Mouse (Mus musculus) Patski (cell line): ENCODE measurements at regions not wholly inside any gene's neighbourhood (a gene's known extent, or its start where the extent isn't known, plus 50 kb on each side); places are given as distances from the start of the nearest gene placed in this dataset.

Source experiments
- ATAC-seq: fragments of 100-300 bp; one replicate; pipeline ENCODE4 v1.8.0; 2021
- CTCF ChIA-PET: fragments of 350-600 bp; sonication (Branson Sonifier 250); formaldehyde crosslinking; loops from one replicate; lab custom pipeline; 2022; ENCODE audit warnings: inconsistent platforms; lab: Charles Lee
- POLR2A ChIA-PET: fragments of 350-600 bp; sonication (Branson Sonifier 250); formaldehyde crosslinking; loops from one replicate; lab custom pipeline; 2022; ENCODE audit warnings: antibody characterized with exemption, inconsistent platforms; lab: Charles Lee
- DNase-seq: peaks from one replicate; pipeline ENCODE4 v3.0.0-alpha.2; 2011; ENCODE audit warnings: low read depth, low spot score
- H3K27me3 ChIP-seq: fragments of 371-371 bp; one replicate; pipeline ENCODE4 v1.5.1; 2021
- CTCF ChIP-seq: fragments of 100-300 bp; IDR thresholded peaks from one replicate; pipeline ENCODE4 v1.5.1; 2021
- in situ Hi-C: fragments of 300-500 bp; cut with MboI; formaldehyde crosslinking; loops from 3 replicates; pipeline ENCODE4 v1.11.1; 2018; ENCODE audit warnings: low pct_unique_long_range_greater_than_20kb, mixed read lengths

GRCm38 (mm10) chr1:45985892-45986291, 59.6 kb upstream of the Slc40a1 start:
- TF ChIP-seq CTCF: no peak
- POLR2A ChIA-PET: no interaction called here
- no peak for ATAC-seq

GRCm38 (mm10) chr1:45986676-45987075, 60.4 kb upstream of the Slc40a1 start:
- DNase-seq (no peak), ATAC-seq (no peak)
- POLR2A ChIA-PET: no interaction called here
- in situ Hi-C loops: no loop called here
- TF ChIP-seq CTCF: no peak
- CTCF ChIA-PET: interaction anchor here (0.9 to 2.0 kb wide), 3 partner anchors 17 to 38 kb away, joined by 3 to 8 read pairs (median 3); no protein-coding TSS in a partner anchor
- H3K27me3 ChIP-seq: peaks cover 18% of the 10 kb centered on the region

More at GRCm38 (mm10) chr1:45985892-45986291, 59.6 kb upstream of the Slc40a1 start:
- no peak for DNase-seq
- CTCF ChIA-PET: interaction anchor here (0.9 to 2.0 kb wide), 2 partner anchors 17 to 38 kb away, joined by 3 to 8 read pairs; no protein-coding TSS in a partner anchor
- in situ Hi-C loops: no loop called here
- H3K27me3 ChIP-seq: peaks cover 15% of the 10 kb centered on the region

- CTCF ChIA-PET: no interaction called here
- no peaks in the 10 kb centered on the region for H3K27me3 ChIP-seq
- no peak for TF ChIP-seq CTCF
- DNase-seq (no peak), ATAC-seq (no peak)
- POLR2A ChIA-PET: no interaction called here
- in situ Hi-C loops: no loop called here
These were observed 63.9 kb upstream of the Dnah7b start for GRCm38 (mm10) chr1:46002255-46002654.

GRCm38 (mm10) chr1:46003472-46003871, 62.6 kb upstream of the Dnah7b start:
- in situ Hi-C loops: no loop called here
- CTCF ChIA-PET: interaction anchor here (1.5 kb wide), 1 partner anchor 17 kb away, joined by 3 read pairs; no protein-coding TSS in a partner anchor
- peaks cover 2% of the 10 kb centered on the region for H3K27me3 ChIP-seq

GRCm38 (mm10) chr1:46006790-46007189, 59.3 kb upstream of the Dnah7b start:
- ATAC-seq (no peak), DNase-seq (no peak)
- CTCF ChIA-PET: no interaction called here
- peaks cover 10% of the 10 kb centered on the region for H3K27me3 ChIP-seq
- in situ Hi-C loops: no loop called here
- POLR2A ChIA-PET: no interaction called here
- no peak for TF ChIP-seq CTCF

More at GRCm38 (mm10) chr1:46003472-46003871, 62.6 kb upstream of the Dnah7b start:
- DNase-seq (no peak), ATAC-seq (no peak)
- POLR2A ChIA-PET: no interaction called here
- TF ChIP-seq CTCF: no peak
